Mouse (Mus musculus) gastrocnemius, adult 18-20 months (tissue): Measurements from ENCODE around the gene Rxfp3. TPM values are rescaled to one million over a fixed set of nuclear protein-coding genes. Genes with fewer than 3 reads are reported as not detected.

Source experiments
- DNase-seq: peaks from one replicate; pipeline ENCODE4 v3.0.0; 2021; ENCODE audit warnings: low spot score
- long read RNA-seq, 2 experiments: library from polyadenylated mRNA; stranded (forward); transcript quantifications; one replicate each; pipeline ENCODE4 v2.0.0; 2021
- total RNA-seq, 2 experiments: library from RNA; stranded (reverse); gene quantifications; 2 replicates each; pipeline ENCODE4 v1.2.3; 2021

The Rxfp3 gene
- not detected for total RNA-seq
- long read RNA-seq, experiment 1, result 0 reads
- long read RNA-seq, experiment 2, result 0 reads

DNA sequence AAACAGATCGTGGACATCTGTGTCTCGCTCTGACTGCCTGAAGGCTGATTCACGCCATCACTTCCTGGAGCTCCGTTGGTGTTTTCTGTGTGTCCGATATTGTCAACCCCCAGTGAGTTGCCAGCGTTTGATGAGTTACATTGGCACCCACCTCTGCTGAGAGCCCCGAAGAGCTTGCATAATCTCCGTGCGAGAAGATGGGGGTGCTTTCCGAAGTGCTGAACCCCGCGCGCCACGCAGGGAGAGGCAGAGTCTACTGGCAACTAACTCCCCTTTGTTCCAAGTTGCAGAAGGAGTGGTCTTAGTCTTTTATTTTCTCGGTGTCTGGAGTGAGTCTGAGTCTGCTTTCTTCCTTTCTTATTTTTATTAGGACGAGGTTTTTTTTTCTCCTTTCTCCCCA is at the start of gene Rxfp3:
TSS of gene Rxfp3 (minus strand) at position 281 of the 400 bp plus-strand sequence.
- DNase-seq, result no peak

DNA sequence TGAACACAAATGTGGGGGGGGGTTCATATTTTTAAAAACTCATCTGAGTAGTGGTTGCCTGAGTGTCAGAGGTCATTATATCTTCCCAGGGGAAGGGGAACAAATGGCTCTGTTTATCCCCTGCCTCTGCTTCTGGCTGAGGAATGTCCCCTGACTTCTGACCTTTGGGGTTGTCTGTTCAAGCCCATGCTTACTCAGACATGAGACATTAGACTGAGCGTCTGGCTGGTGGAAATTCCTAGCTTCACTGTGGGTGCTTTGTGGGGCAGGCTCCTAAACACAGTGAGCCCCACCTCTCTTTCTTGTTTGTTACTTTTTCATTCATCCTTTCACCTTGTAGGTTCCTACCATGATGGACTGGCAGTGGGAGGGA is 47.2 kb upstream of the Rxfp3 start:
- no peak for DNase-seq

DNA sequence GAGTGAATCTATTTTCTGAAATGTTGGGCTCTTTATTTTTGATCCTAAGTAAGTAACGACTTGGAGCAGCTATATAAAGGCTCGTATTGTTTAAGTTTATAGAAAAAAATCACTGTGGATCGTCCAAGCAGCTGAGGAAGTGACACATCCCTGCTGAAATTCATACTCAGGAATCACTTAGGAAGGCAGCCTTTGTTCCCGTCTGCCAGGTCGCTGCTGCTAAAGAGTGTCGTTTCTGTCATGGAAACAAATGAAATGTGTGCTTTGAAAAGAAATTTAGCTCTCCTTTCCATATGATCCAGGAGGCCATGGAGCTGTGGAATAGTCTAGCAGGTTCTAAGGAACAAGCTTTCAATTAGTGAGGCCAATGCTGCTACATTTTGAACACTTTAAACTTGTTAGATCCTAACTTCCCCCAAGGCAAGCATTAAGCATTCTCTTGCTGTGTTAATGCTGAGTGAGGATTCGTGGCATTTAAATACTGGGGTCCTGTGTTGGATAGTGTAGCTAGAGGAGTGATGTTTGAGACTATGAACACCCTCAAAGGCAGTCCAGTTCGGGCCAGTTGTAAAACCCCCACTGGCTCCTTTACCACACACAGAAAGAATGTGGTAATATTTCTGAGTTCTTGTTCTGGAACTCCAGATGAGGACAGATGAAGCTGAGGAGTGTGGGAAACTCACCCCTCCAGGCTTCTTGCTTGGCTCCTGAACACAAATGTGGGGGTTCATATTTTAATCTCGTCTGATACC is 46.6 kb upstream of the Rxfp3 start:
- no peak for DNase-seq

DNA sequence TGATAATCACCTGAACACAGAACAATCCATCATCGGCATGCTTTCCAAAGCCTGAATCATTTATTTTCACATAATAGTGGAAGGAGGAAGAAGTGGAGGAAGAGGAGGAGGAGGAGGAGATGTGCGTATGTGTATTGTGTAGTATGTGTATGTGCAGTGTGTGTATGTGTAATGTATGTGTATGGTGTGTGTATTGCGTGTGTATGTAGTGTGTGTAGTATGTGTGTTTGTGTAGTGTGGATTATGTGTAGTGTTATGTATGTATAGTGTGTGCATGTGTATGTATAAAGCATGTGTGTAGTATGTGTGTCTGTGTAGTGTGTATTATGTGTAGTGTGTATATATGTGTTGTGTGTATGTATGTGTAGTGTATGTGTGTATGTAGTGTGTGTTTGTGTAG is 45.9 kb upstream of the Rxfp3 start:
- no peak for DNase-seq

DNA sequence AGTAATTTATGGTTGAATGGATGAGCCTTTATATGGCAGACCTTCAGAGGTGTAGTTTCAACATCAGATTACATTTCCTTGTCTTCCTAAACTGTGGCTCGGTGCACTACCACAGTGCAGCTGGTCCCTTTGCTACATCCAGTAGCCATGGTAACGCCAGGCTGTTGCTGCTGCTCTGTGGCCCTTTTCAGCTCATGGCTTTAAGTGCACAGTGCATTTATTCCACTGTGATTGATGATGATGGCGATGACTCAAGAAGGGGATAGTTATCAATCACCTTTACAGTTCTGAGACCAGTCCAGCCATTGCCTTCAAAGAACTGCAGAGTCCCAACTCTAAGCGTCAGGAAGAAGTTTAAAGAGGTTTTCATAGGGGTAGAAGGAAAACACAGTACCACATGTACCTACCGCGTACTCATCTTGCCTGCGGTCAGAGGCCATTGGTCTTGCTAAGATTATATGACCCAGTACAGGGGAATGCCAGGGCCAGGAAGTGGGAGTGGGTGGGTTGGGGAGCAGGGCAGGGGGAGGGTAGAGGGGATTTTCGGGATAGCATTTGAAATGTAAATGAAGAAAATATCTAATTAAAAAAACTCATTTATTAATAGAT is 45.3 kb upstream of the Rxfp3 start:
- no peak for DNase-seq

DNA sequence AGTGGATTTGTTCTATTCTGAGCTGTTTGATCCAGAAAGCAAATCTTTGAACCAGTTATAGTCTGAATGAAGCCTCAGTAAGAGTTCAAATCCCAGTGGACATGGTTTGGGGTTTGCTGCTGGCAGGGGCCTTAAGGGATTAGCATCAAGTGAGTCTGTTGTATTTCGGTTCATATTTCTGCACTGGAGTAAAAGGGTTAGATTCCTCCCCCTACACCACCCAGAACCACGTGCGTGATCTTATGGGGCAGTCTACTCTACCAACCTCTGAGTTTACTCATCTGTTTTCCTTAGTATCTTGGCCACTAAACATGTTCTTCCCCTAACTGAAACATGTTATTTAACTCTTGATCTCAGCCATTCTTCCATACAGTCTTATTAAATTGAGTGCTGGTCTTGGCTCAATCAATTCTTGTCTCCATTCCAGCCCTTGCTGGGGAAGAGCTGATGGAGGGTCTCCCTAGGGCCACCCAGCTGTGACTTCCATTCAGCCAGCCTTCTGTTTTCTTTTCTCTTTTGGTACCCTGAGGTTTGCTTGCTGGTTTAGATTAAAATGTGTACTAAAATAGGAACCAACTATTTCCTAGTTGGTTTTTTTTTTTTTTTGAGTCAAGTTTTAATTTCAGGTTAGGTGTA is 38.1 kb upstream of the Rxfp3 start:
- DNase-seq, result no peak

DNA sequence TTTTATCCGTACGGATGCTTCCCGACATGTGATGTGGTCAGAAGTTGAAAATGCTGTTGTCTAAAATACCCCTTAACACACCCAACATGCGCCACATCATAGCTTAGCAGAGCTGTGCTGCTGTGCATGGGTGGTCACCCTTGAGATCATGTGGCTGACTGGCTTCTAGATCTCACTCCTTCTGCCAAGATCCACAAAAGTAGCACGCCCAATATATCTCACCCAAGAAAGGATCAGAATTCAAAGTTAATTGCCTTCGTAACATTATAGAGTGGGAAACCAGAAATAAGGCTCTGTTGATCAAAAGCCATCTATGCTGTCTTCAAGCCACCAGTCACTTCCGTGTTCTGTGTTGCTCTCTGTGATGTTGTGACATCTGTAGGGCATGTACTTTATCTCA is 30.1 kb upstream of the Rxfp3 start:
- no peak for DNase-seq

DNA sequence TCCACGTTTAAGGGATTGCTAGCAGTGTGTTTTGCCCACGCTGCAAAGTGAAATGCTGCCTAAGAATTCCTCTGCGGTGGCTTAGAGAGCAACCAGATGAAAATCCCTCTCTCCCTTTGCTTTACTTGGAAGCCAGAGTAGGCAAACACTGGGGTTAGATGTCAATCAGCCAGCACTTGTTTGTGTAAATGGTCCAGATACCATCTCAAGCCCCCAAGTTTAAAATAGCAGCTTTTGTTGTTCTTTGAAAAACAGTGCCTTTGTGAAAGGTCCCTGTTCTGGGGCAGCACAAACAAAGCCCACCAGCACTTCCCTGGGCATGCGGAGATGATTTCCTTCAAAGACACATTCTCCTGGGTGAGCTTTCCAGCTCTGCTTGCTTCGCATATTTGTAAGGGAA is 28.5 kb upstream of the Rxfp3 start:
- no peak for DNase-seq

DNA sequence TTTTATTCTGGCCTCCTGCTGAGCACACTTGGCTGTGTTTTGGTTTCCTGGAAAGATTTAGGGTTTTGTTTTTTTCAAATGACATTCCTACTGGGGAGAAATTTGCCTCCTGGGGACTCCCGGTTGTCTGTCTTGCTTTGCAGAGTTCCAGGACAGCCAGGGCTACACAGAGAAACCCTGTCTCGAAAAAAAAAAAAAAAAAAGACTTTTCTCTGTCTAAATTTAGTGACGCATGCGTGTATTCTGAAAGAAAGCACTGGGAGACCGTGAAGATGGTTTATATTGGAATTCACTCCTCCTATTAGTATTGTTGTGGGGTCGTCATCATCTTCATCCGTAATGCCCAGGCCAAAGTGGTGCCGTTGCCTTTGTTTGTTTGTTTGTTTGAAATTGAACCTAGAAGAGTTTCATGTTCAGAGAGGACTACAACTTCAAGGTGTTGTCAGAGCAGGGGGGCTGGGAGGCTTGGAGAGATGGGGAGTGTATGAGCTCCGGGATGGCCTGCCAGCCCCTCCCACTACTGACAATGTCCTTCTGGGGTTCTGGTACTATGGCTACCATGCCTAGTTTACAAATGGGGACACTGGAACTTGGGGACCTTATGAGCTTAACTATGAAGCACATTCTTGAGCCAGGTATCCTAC is 27.9 kb upstream of the Rxfp3 start:
- no peak for DNase-seq

DNA sequence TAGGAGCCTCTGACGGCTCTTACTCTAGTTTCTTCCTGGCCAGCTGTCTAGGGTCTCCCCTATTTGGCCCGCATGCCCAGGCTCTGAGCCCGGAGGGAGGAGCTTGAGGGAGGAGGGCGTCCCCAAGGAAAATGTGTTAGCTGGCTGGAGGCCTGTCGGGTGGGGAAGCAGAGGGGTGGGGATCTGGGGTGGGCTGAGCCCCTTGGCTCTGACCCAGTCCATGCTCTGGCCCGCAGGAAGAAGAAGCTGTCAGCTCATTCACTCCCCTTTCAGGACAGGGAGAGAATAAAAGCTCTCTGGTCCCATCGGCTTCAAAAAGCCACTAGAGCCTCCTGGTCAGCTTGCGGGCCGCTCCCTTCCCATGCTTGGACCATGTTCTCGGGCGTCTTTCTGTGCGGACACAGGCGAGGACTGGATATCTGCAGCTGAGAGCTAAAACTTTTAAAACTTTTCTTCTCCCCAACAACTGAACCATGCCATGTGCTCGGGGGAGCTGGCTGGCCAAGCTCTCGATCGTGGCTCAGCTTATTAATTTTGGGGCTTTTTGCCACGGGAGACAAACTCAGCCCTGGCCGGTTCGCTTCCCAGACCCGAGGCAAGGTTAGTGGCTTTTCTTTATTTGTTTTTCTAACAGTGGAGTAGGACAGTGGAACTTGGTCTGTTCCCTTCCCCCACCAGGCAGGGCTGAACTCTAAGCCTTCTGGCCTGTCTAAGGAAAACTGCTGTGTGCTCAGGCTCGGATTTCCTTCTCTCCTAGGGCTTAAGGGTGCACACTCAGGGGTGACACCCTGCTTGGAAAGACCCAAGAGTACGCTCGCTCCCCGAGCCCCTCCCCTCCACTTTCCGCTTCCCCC is 27.0 kb upstream of the Rxfp3 start, which contains the start of gene Adamts12:
TSS of gene Adamts12 (plus strand) at position 233 of the 854 bp plus-strand sequence.
- DNase-seq, result peak; percentile 78

DNA sequence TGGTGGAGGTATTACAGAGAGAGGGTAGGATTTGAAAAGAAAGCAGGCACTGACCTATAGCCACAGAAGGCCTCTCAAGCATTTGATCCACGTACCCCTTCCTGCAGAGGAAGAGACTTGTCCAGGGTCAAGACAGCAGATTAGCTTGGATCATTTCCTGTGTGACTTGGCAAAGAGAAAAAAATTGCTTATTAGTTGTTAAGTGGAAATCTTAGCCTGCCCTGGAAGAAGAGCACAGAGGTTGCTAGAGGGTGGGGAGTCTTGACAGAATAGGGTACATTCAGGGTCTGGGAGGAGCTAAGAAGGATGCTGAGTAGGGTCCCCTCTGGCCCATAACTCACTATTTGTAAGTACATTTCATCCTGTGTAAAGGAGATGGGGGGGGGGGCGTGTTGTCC is 26.4 kb upstream of the Rxfp3 start:
- peak; percentile 42 for DNase-seq

DNA sequence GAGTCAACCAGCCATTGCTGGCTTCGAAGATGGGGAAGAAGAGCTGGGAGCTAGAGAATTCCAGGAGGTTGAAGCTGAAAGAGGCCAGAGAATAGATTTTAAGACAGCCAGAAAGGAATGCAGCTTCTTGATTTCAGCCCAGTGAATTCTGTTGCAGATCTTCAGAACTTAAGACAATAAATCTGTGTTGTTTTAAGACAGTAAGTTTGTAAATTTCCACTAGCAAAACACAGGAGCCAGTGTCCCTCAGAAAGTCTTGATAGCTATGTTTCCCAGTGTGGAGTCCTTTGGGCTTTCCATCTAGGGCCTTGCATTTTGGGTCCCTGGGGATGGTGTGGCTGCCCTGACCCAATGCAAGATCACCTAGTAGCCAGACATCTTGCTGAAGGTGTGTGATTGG is 25.1 kb upstream of the Rxfp3 start:
- no peak for DNase-seq

DNA sequence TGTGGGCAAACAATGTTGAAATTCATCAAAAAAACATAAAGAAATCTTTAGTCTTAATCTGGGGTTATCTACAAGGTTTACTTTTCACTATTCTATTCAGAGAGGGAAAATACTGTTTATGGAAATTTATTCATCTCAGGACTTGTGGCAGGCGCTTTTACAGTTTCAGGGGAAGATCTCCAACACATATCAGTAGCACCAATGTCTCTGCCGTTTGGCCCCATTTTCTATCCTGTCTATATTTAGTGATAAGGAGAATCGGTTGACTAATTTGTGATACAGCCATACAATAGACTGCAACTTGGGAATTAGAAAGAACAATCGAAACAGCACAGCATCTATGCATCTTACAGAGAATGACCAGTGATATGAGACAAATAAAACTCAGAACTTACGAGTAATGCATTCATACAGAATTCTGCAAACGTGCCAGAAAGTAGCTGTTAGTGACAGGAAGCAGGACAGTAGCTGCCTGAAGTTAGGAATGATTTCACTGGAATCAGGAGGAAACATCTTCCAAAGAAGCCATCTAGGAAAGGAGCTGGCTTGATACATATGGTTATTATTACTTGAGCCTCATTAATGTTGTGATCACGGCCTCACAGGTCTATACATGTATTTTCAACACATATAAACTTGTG is 16.8 kb upstream of the Rxfp3 start:
- no peak for DNase-seq

DNA sequence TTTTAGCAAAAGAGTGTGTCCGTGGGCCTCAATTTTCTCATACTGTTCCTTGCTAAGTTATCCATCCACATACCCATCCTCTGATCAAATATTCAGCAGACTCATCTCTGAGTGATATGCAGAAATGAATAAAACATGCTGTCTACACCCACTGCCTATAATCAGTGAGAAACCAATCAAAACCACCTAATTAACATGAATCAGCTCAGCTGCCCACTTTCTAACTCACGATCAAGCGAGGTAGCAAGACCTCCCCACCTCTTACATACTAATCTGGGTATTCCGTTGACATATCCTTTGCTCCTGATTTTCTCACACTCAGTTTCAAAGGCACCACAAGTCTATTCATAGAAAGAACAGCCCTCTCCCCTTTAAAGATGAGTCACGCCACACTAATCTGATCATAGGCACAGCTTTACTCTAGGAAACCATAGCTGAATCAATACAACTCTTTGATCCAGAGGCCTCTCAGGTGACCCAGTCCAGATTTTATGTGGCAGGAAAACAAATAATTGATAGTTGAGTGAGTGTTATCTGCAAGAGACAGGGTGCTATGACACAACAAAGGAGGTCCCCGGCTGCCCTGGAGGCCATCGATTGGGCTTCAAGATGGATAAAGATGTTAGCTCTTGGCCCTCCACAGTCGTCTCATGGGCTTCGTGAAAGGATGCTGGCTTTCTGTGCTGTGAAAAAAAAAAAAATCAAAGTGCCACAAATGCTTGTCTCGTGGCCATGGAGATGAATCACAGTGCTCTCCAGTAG is 16.1 kb upstream of the Rxfp3 start:
- DNase-seq, result no peak

DNA sequence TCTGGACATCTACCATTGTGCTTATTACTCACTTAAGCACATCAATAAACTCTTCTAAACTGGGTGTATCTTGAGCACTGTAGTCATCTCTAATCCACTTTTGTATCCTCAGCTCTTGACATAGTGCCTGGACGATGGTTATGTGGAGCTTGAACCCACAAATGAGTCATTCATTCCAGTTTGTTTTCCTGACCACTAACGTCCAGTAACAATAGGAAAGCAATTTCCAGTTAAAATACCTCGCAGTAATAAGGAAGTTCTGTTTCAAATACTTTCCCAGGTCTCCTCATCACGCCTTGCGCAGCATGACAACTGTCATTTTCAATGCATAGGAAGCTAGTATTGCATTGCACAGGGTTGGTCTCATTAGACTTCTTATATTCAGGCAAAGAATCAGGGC is 5.0 kb upstream of the Rxfp3 start:
- DNase-seq, result no peak

DNA sequence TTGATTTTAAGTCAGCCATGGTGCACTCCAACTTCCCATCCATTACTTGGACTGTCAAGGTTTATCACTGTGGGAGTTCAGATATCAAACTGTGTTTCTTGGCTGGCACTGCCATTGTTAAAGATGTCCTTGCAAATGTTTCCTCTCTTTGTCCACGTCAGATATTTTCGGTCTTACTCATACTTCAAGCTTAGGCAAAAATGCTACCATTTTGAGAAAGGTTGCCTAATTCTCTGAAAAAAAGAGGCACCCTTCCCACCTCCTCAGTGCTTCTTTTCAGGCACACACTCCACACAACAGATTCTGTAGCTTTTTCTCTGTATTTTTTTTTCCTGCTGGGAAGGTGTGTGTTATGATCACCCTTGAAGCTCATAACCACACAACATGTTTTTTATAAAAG is 3.4 kb upstream of the Rxfp3 start:
- DNase-seq, result no peak

DNA sequence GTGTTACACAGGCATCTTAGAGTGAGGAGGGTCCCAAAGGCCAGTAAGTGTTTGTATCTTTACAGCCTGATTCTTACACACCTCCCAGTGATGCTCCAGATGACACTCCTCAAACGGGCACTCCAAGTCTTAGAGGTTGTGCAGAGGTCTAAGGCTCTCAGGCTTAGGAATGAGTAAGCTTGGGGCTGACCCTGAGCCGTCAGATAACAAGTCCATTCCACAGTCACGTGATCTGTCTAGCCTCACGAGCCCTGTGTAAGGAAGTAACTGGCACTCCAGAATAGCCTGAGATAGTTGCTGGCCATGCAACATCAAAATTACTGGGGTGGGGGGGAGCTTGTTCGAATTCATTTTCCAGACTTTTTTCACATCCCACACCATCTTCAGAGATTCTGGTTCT is 2.3 kb upstream of the Rxfp3 start:
- no peak for DNase-seq

DNA sequence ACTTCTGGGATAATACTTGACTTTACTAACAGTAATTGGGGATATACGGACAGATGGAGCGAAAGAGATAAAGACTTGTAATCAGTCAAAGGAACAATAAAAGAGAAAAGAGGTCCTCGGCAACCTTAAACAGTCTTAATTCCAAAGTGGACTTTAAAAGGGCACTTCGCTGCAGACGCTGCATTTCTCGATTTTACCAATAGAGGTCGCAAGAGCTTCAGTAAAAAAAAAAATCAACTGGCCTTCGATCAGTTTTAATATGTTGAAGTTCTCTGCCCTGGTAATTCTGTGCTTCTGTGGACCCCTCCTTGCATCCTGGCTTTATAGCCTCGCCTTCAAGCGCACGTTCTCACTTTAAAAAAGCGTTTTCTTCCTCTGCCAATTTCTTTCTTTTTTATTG is 685 bp upstream of the Rxfp3 start:
- DNase-seq, result peak; percentile 49

DNA sequence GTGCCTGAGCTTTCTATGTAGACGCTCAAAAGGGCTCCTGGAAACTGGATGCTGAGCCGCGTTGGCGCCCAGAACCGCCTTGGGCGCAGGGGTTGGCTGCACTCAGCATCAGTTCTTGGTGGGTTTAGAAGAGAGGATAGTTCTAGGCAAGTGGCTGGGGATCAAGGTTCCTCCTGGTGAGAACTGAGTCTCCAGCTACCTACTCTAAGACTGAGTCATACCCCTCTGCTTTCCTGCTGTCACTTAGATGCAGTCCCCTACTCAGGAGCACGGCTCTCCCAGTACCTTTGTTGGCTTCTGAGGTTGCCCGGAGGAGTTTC is 455 bp downstream of the Rxfp3 start:
- DNase-seq, result no peak
